Mouse (Mus musculus) lung, postnatal 0 days (tissue): ENCODE measurements around the gene Srsf10.

ENCODE experiments used
- CTCF ChIP-seq: IDR thresholded peaks from 2 replicates; pipeline ENCODE4 v1.5.1; 2016; ENCODE audit warnings: antibody characterized with exemption, mild to moderate bottlenecking
- EP300 ChIP-seq: IDR thresholded peaks from 2 replicates; pipeline ENCODE4 v1.6.1; 2016; ENCODE audit warnings: antibody characterized with exemption, mild to moderate bottlenecking, control low read depth

DNA sequence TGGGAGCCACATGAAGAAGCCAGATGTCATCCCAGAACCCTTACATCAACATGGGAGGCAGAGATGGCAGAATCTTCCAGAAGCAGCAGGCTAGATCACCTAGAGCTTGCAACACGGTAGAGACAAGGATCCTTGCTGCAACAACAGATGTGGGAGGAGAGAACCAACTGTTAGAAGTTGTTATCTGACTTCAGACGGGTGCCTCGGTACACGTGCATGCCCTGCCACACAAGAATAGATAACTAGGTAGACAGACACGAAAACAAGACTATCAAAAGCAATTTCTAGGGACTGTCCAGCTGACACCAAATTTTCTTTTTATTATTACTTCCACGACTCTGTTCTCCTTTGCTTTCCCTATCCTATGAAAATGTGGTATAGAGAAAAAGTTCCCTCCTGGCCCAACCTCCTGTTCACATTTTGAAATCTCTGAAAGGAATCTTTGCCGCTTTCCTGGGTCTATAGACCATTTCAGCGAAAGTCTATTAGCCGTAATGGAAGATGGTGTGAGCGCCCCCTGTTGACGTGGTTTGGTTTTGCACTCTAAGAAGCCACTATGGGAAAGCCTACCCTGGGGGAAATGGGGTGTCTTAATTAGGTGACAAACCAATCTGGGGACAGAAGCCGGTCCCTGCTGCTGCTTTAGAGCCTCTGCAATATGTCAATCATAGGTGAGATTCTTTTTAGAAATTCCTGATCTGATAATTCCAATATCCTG is 38.5 kb upstream of the Srsf10 start:
- TF ChIP-seq CTCF (peak; percentile 78), EP300 (no peak)
